Mouse (Mus musculus): ENCODE measurements around the gene Hbb-bs.

- TF ChIP-seq MAFK (IDR thresholded peaks at IDR 0.05; ENCODE audit: insufficient read depth, low read depth, low read length) (no peak), HCFC1 (IDR thresholded peaks at IDR 0.05; ENCODE audit: borderline replicate concordance, insufficient read depth, low read length) (no peak), ZNF384 (IDR thresholded peaks at IDR 0.05; ENCODE audit: low read depth, low read length) (no peak)
These were observed 1.5 kb downstream of the Hbb-bs start for GRCm38 (mm10) chr7:103826255-103826887.
